Mouse (Mus musculus) adrenal gland, postnatal 14 days (tissue): Measurements from ENCODE around the gene Ifnl3. TPM values are rescaled to one million over a fixed set of nuclear protein-coding genes. Genes with fewer than 3 reads are reported as not detected.

Experiments used
- DNase-seq: peaks from one replicate; pipeline ENCODE4 v3.0.0; 2021; ENCODE audit warnings: mixed read lengths
- microRNA-seq, 2 experiments: library from miRNA; unstranded; fragments of <30 nt; microRNA quantifications; one replicate each; pipeline ENCODE4 v1.2.0; 2021
- total RNA-seq: library from RNA; stranded (reverse); gene quantifications from 2 replicates; pipeline ENCODE4 v1.2.3, GENCODE M21; 2021

Ifnl3 gene
- total RNA-seq, 1 experiment from 2014 or later: not detected

DNA sequence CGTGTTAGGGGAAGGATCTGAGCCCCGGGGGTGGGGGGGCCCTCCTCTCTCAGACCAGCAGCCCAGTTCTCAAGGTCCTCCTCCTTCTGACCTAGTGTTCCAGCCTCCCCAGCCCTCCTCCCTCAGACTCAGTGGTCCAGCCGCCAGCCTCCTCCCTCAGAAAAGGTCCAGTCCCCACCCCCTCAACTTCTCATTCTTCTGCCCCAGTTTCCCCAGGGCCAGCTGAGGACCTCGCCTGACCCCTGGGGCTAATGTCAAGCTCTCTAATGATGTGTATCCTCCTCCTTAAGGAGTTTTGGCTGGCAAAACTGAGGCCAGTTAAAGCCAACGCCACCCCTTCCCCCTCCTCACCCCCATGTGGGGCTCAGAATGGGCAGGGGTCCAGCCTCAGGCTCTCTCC lies 24.5 kb downstream of the Ifnl3 start, which contains the start of gene Nccrp1:
TSS of gene Nccrp1 (minus strand) at position 101 of the 400 bp plus-strand sequence.
- DNase-seq: no peak

DNA sequence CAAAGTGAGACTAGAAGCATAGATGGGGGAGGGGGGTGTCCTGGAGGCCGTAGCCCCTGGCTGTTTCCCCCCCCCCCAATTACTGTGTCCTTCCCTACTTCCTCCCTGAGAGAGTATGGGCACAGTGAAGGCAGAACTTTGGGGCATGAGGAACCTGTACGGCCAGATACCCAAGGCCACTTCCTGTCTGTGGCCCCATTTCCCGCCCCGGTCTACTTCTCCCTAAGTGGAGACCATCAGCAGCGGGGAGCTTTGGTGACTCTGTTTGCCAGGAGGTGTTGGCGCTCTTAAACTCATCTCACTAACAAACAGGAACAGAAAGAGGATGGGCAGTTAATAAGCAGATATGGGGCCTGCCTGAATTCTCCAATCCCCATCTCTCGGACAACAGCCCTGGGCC lies 25.0 kb downstream of the Ifnl3 start:
- DNase-seq: no peak

DNA sequence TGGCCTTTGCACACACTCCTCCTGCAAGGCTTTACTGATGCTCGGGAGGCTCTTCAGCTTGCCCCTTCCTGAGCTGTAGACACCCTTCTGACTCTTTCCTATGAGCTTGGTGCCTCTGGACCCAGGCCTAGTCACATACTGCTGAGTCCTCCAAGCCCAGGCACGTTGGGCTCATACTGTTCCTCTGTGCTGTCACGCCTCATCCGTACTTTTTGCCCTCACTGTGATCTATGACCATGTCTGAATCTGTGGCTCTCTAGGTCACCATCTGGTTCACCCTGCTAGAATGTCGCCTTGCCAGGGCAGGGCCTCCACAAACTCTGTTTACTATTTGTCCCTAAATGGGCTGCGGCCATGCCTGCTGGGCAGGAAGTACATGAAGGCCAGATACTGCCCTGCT lies 30.4 kb downstream of the Ifnl3 start:
- no peak for DNase-seq

DNA sequence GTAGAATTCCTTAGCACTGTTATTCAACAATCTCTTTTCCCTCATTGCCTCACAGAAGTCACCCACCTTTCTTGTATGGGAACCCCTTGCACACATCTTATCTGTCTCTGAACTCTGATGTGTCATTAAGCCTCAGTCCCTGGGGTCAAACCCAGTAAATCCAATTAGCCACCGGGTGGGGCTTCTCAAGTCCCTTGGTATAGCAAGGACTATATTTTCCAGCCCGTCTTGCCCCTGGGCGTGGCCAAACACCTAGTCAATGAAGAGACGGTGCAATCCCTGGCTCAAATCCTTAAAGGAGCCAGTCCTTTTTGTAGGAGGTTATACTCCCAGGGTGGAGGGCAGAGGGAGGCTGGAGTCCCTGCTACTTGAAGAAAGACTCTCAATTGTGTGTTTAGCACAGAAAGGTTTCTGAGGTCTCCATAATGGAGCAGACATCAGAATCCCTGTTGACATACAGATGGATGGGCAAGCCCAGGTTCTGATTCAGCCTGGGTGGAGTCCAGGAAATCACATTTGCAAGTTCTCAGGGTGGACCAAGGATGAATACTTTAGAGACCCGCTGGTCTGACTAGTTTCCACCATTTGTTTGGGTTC lies 33.4 kb downstream of the Ifnl3 start:
- no peak for DNase-seq

DNA sequence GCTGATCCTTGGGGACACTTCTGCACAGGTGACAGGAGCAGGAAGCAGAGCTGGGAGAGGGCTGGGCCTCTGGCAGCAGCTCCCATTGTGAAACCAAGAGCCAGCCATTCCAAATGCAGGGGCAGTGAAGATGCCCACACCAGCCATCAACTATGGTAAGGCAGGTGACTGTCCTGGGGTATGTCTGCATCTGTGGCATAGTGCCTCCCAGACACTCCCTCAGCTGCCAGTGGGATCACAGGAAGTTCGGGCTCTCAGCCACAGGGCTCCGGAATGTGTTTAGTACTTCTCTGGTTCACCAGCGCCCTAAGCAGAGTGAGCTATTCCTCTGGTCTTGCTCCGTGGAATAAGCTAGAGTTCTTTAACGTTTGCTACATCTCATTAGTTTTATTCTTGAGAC lies 34.4 kb downstream of the Ifnl3 start:
- DNase-seq: no peak

DNA sequence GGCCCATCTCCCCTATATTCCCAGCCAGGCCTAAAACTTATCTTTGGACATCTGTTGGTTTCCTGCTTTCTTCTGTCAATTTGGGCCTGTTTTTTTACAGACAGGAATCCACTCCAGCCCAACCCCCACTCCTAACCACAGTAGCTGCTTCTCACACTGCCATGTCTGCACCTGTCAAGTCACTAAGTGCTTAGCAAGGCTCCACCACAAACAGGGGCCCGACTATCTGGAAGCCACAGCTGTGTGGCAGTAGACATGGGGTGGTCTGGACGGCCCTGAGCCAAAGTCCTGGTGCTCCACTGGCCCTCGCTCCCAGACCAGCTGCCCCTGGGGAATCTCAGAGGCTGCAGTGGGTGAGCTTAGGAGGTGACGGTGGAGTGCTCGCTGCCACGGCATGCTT lies 35.1 kb downstream of the Ifnl3 start:
- DNase-seq: no peak

DNA sequence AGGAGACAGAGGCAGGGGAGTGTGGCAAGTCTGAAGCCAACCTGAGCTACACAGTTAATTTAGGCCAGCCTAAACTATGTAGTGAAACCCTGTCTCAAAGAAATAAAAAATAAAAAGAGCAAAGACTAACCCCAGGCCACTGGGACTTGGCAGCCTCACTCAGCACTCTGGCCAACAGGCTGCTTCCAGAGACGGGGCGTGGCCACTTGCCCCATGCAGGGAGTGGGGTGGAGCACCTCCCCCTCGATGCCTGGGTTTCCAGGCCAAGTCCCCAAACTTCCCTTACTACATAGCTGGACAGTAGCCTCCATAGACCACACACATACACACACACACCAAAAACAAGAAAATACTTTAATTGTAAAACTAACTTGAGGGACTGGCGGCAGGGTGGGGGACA lies 35.9 kb downstream of the Ifnl3 start:
- DNase-seq: peak; percentile 65

DNA sequence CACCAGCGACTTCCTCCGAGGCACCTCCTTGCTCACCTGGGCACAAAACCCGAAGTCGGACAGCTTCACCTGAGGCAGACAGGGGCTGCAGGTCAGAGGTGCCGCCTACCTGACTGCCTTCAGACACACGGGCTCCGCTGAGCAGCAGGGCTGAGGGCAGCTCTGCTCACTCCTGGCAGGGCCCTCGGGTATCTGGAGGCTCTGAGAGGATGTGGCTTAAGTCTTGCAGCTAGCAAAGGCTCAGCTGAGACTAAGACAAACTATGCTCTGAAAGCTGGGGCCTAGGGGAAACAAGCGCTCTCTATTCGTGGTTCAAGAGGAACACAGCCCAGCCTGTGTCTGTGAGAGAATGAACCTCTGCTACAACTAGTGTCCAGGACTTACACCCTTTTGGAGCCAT lies 38.2 kb downstream of the Ifnl3 start:
- no peak for DNase-seq

DNA sequence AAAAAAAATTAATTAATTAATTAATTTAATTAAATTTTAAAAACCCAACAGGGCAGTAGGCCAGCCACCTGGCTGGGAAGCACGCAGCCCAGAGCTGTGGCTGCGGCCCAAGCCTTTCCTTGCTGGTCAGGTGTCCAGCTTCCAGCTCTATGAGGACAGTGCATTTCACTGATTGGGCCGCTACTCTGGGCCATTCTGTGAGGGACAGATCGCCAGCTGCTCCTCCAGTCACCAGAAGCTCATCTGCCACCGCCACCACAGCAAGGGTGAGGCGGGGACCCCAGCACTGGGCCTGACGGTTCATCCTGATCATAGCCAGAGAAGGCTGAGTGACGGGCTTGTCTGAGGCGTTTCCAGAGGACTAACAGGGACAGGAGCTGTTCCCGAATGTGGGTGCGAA lies 39.3 kb downstream of the Ifnl3 start:
- no peak for DNase-seq

DNA sequence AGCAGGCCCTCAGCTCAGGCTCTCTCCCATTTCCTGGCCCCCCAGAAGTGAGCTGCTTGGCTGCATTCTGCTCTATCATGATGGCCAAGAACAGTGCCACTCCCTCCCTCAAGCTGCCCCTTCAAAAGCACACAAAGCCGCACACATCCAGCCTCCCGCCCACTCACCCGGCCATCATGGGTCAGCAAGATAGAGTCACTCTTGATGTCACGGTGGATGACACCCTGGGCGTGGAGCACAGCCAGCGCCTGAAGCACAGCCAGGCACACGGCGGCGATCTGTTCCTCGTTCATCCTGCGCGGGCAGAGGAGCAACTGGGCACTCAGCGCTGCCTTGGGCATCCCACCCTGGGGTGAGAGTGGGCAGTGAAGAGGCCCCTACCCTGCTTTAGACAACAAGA lies 39.7 kb downstream of the Ifnl3 start:
- DNase-seq: no peak

DNA sequence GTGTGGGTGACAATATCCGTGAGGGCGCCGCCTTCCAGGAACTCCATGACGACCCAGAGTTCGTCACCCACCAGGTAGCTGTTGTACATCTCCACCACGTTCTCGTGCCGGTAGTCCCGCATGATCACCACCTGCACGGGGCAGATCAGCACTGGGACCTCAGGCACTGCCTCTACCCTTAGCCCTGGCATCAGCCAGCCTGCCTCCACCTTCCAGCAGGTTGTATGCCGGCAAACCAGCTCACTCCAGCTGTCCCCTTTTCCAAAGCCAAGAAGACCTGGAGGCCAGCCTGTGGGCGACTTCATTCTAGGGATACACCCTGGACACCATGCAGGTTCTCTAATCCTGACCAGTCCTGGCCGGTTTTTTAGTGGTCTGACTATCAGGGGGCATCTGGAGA lies 40.3 kb downstream of the Ifnl3 start:
- DNase-seq: no peak

DNA sequence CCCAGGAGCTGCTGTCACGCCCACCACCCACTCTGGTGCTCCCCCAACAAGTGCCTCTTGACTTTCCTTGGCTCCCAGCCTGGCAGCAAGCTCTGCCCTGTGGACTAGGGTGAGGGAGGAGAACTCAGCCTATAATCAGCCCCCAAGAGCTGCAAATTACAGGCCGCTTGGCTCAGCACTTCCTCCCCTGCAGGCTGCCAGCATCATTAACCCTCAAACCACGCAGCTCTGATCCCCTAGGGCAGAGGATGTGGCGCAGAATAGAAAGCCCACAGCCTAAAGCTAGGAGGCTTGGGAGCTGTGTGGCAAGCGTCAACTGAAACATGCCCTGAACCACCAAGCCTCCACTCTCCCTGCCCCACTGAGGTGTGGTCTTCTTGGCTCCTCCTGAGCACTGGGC lies 42.8 kb downstream of the Ifnl3 start:
- DNase-seq: no peak

DNA sequence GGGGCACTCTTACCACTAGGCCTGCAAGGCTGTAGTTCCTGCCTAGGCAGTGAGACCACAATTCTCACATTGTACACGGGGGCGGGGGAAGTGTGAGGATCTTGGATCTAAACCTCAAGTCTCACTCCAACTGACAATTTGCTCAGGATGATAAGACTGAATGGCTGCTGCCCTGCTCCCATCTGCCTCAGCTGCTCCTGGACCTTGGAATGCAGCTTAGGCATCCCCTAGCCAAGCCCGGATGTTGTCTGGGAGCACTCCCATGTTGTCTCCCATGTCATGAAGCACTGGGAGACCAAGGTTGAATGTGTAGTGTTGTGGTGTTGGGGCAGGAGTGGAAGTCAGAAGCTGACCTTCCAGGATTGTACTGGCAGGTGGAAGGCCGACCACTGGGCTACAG lies 44.9 kb downstream of the Ifnl3 start:
- no peak for DNase-seq

DNA sequence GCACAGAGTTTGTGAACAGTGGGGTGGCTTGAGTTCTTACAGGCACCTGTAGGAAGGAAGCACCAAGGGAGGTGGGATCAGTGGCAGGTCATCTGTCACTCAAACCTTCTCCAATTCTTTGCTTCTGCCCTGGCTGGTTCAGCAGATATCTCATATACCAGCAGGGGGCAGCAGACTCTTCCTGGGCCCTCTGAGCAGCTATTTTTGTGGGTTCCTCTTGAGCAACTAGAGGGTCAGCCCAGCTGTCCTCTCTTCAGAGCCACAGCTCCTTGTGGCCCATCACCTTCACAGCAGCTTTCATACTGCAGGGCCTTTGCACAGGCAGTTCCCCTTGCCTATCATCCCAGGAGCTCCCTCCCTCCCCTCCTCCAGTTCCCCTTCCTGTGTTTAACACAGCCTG lies 45.6 kb downstream of the Ifnl3 start:
- DNase-seq: peak; percentile 80

DNA sequence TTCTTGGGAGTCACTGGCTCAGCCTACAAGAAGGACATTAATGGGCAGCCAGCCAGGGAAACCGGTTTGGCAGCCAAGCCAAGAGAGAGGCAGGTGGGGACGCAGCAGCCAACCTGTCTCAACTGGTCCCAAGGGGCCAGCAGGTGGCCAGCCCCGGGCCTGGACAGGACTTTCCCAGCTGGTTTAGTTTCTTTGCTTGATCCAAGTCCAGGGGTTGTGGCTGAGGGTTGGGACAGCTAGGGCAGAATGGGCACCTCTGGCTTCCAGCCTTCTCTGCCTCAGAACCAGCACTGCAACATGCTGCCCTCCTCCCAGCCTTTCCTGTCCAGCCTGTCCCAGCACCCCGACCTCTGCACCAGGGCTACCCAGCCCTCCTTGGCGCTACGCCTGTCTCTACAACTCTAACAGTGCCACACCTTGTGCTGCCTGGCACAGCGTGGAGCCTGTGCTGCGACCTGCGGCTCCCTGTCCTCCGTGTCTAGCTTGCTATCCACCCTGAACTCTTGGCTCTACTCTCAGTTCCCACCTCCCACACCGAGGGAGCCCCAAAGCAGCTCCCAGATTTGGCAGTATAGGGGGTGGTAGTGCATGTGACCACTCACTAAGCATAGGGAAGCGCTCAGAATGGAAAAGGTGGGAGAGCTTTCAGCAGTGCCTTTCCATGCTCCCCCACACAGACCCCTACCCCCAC lies 47.8 kb downstream of the Ifnl3 start:
- DNase-seq: peak; percentile 65

DNA sequence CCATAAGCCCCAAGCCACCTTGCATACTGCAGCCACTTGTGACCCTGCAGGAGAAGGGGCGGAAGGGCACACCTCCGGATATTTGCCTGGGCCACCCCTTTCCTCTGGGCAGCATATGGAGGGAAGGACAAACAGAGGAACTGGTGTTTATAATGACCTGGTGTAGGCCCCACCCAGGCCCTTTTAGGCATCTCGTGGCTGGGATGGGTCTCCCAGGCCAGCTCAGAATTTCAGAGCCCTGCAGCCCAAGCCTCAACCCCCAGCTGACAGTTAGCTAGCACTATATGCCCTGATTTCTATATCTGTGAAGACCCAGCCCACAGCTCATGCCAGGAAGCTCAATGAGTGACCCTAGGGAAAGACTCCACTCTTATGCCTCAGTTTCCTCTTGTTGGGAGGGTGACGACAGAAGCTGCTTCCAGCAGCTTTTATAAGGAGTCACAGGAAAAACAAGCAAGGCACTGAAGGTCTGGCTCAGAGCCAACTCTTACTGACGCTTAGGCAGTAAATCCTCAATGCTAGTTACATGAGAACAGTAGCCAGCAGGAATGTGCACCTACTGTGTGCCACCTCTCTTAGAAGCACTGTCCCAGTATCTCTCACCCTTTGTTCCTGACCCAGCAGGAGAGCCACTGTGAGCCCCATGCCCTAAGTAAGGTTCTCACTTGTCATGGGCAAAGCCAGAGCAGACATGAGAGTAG lies 48.5 kb downstream of the Ifnl3 start:
- peak; percentile 73 for DNase-seq

DNA sequence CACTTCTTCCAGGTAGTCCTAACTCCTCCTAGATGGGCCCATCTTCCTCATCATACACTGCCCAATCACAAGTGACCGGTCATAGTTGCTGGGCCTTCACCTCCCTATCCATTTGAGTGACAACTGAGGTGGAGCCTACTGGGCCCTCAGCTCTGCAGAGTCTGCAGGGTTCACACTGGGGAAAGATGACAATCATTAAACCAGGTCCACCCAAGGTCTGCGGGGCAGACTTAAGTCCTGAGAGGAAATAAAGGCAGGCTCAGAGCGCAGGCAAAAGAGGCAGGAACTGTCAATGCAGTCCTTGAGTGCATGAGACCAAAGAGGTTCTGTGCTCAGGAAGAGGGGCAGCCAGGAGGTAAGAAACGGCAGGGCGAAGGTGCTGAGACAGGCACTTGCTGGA lies 50.1 kb downstream of the Ifnl3 start:
- no peak for DNase-seq

DNA sequence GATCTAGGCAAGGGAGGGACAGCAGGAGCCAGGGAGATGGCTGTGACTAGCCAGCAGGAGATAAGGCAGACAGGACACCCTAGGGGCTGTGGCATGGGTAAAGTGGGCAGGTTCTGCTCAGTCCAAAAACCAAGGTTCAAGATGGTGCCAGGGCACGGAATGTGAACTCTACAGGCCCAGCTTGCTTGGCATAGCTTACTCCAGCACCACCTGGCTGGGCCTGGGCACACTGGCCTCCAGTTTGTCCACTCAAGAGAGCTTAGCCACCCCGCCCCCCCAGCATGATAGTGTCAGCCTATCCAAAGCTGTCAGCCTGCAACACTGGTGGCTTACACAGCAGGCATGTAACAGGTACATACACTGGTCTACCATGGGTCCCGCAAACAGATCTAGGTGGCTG lies 50.6 kb downstream of the Ifnl3 start:
- no peak for DNase-seq

Small RNA genes within 50 kb of the gene (microRNA-seq; reads per million reads assigned to microRNA genes)
- gene Mir7049: 1.1 to 1.3 reads per million in 2 experiments

Other genes with a start within 250 kb of the Ifnl3 start
- 14.2 and 14.3 TPM in 2 replicates for gene Eid2b, start 245.1 kb upstream of the Ifnl3 start, total RNA-seq
- gene Selenov, start 231.7 kb upstream of the Ifnl3 start, total RNA-seq: not detected in 2 replicates
- 0.41 and 0.56 TPM in 2 replicates for gene Dll3, start 220.6 kb upstream of the Ifnl3 start, total RNA-seq
- 94.7 and 100 TPM in 2 replicates for gene Timm50, start 210.8 kb upstream of the Ifnl3 start, total RNA-seq
- 122 and 127 TPM in 2 replicates for gene Supt5, start 184.1 kb upstream of the Ifnl3 start, total RNA-seq
- 937 and 1,132 TPM in 2 replicates for gene Rps16, start 172.2 kb upstream of the Ifnl3 start, total RNA-seq
- gene Plekhg2, start 150.2 kb upstream of the Ifnl3 start, total RNA-seq: 27.9 and 32.6 TPM in 2 replicates
- 27.9 and 30.7 TPM in 2 replicates for gene Zfp36, start 142.6 kb upstream of the Ifnl3 start, total RNA-seq
- gene Med29, start 130.1 kb upstream of the Ifnl3 start, total RNA-seq: 29.6 and 30.5 TPM in 2 replicates
- gene Paf1, start 129.9 kb upstream of the Ifnl3 start, total RNA-seq: 77.0 and 87.6 TPM in 2 replicates
- gene Gmfg, start 85.4 kb upstream of the Ifnl3 start, total RNA-seq: 14.7 and 24.7 TPM in 2 replicates
- gene Lrfn1, start 70.9 kb upstream of the Ifnl3 start, total RNA-seq: 11.5 and 12.8 TPM in 2 replicates
- not detected in 2 replicates for gene Ifnl2, start 12.4 kb upstream of the Ifnl3 start, total RNA-seq
- not detected in 2 replicates for gene Sycn, start 18.0 kb downstream of the Ifnl3 start, total RNA-seq
- 0.41 TPM in 1 of 2 replicates, not detected in the other for gene Nccrp1, start 24.4 kb downstream of the Ifnl3 start, total RNA-seq
- gene Samd4b, start 75.3 kb downstream of the Ifnl3 start, total RNA-seq: 52.3 and 56.3 TPM in 2 replicates
- gene Pak4, start 75.3 kb downstream of the Ifnl3 start, total RNA-seq: 22.0 and 25.6 TPM in 2 replicates
- gene Acp7, start 108.5 kb downstream of the Ifnl3 start, total RNA-seq: not detected in 2 replicates
- gene Fbxo27, start 170.0 kb downstream of the Ifnl3 start, total RNA-seq: 0.63 and 2.6 TPM in 2 replicates
- 2.3 and 4.4 TPM in 2 replicates for gene Fbxo17, start 194.0 kb downstream of the Ifnl3 start, total RNA-seq
- 82.1 and 82.9 TPM in 2 replicates for gene Mrps12, start 219.0 kb downstream of the Ifnl3 start, total RNA-seq
- 17.6 and 18.9 TPM in 2 replicates for gene Sars2, start 219.2 kb downstream of the Ifnl3 start, total RNA-seq
- not detected in 2 replicates for gene Ccer2, start 233.3 kb downstream of the Ifnl3 start, total RNA-seq
- 66.5 and 78.3 TPM in 2 replicates for gene Sirt2, start 243.9 kb downstream of the Ifnl3 start, total RNA-seq
- 38.5 and 43.0 TPM in 2 replicates for gene Nfkbib, start 244.7 kb downstream of the Ifnl3 start, total RNA-seq